ENCODE assay signal across 12 mouse cellular contexts in genomic region chr7:36692381-36692780, GRCm38 (mm10). TPM values are rescaled to one million over a fixed set of nuclear protein-coding genes. Genes with fewer than 3 reads are reported as not detected.
DNase-seq lines count a peak whose midpoint lies in the region; ATAC-seq and TF ChIP-seq lines count a peak whose summit lies in the region.
"Had no signal": no experiment of that assay in that cellular context is flagged by ENCODE, and none has a peak within 500 bp of the region (broad histone marks: within the 10 kb centered on the region; RNA-seq: fewer than 3 reads in every experiment).

No protein-coding gene starts in this region.

- intact Hi-C loops in left cerebral cortex, adult 2 months (cut with DNase I) = loop anchor here (5.0 to 10.0 kb wide), 2 partner anchors 552 to 790 kb away; no protein-coding TSS in a partner anchor
- intact Hi-C loops in left cerebral cortex, postnatal 4 days (cut with DNase I) = loop anchor here (5.0 to 10.0 kb wide), 2 partner anchors 358 to 790 kb away; no protein-coding TSS in a partner anchor

- H3K27me3 ChIP-seq in hindbrain, embryonic 16.5 days (replicated peaks; ENCODE audit: control insufficient read depth, insufficient read depth, low read length) = peaks cover 15% of the 10 kb centered on the region

- no peak for ATAC-seq in hindbrain, embryonic 16.5 days

- no peaks in the 10 kb centered on the region for H3K36me3 ChIP-seq in hindbrain, embryonic 16.5 days (ENCODE audit: control insufficient read depth, insufficient read depth, low read length)
- H3K36me3 ChIP-seq: forebrain, embryonic 10.5 days had no signal

- no peaks in the 10 kb centered on the region for H3K9me3 ChIP-seq in hindbrain, embryonic 16.5 days (ENCODE audit: control insufficient read depth, low read length)
- H3K9me3 ChIP-seq: forebrain, embryonic 10.5 days had no signal

- peak overlapping the region; percentile 34; the same call in 1 of the 2 replicates for H3K4me3 ChIP-seq in left cerebral cortex, adult 2 months
- H3K4me3 ChIP-seq in hindbrain, embryonic 16.5 days (ENCODE audit: low read length) = no peak overlapping the region
- H3K4me3 ChIP-seq: forebrain, embryonic 10.5 days had no signal

- WGBS in hindbrain, embryonic 16.5 days = 14% methylated on average over 5 of the region's 5 CpGs

- no peak overlapping the region; the same call in 1 of the 2 replicates for H3K9ac ChIP-seq in hindbrain, embryonic 16.5 days (ENCODE audit: low read depth, low read length)

- H3K27ac ChIP-seq in left cerebral cortex, adult 2 months = no peak overlapping the region
- no peak overlapping the region for H3K27ac ChIP-seq in hindbrain, embryonic 16.5 days (ENCODE audit: low read depth, low read length)
- H3K27ac ChIP-seq: forebrain, embryonic 10.5 days had no signal

- H3K4me1 ChIP-seq in hindbrain, embryonic 16.5 days (ENCODE audit: control insufficient read depth, insufficient read depth, low read depth, low read length) = peaks cover 22% of the 10 kb centered on the region

- DNase-seq in embryo, embryonic 10.5 days (ENCODE audit: low spot score) = peak; percentile 42
- DNase-seq in embryo, embryonic 11 days = no peak
- DNase-seq in left cerebral cortex, adult 2 months (ENCODE audit: extremely low spot score in 1 of 2, low spot score in 2 of 2) = no peak
- DNase-seq in left cerebral cortex, postnatal 4 days = no peak
- peak; percentile 33 for DNase-seq in neural tube, embryonic 10.5 days (ENCODE audit: extremely low spot score, low spot score)
- DNase-seq in adipocyte (ENCODE audit: low spot score) = no peak
- DNase-seq in cerebellum, adult 8-10 months = no peak
- DNase-seq: cerebellum, postnatal 25 days; kidney, postnatal 4 days; right cerebral cortex, postnatal 14 days had no signal

- no peak for TF ChIP-seq CTCF in left cerebral cortex, adult 2 months (IDR thresholded peaks at IDR 0.05)

- H3K4me2 ChIP-seq in hindbrain, embryonic 16.5 days (ENCODE audit: low read length) = peak overlapping the region; percentile 3; the same call in 1 of the 2 replicates

RNA-seq across cellular contexts. Expression of gene Tshz3, which starts 5.5 kb away (rescaled TPM):
- total RNA-seq in left cerebral cortex, adult 2 months (2021) = 10 to 100 TPM; 43.0 to 53.4 TPM
- 10 to 100 TPM; 62.3 to 64.5 TPM for total RNA-seq in left cerebral cortex, postnatal 4 days (2021)
- polyA plus RNA-seq in hindbrain, embryonic 16.5 days (2015; fragmentation: Nextera tagmentation; extraction: Ambion mirVana) = 26.4 and 33.7 TPM in 2 replicates

Comparison
In these comparisons a context has a peak if more than half of its experiments do, and no peak if none do; other contexts are left out.
1. DNase-seq: peak in embryo, embryonic 10.5 days (single experiment) and neural tube, embryonic 10.5 days (single experiment); none in embryo, embryonic 11 days (single experiment), left cerebral cortex, adult 2 months (0 of 2), left cerebral cortex, postnatal 4 days (single experiment), adipocyte (single experiment) and cerebellum, adult 8-10 months (single experiment).